Mouse (Mus musculus) E14TG2a.4 (cell line): ENCODE measurements around the gene Mc3r.

Experiments used
- CTCF ChIP-seq: conservative IDR thresholded peaks from 2 replicates; pipeline ENCODE4 v1.5.1; 2014; ENCODE audit warnings: low read length
- POU5F1 ChIP-seq: IDR thresholded peaks from 2 replicates; pipeline ENCODE4 v1.6.1; 2014; ENCODE audit warnings: low read length, borderline replicate concordance

- no peak for TF ChIP-seq CTCF
- no peak for TF ChIP-seq POU5F1
Measured at GRCm38 (mm10) chr2:172298083-172298482, 49.8 kb downstream of the Mc3r start.
